ENCODE assay signal across 8 mouse cellular contexts in the genomic region with DNA sequence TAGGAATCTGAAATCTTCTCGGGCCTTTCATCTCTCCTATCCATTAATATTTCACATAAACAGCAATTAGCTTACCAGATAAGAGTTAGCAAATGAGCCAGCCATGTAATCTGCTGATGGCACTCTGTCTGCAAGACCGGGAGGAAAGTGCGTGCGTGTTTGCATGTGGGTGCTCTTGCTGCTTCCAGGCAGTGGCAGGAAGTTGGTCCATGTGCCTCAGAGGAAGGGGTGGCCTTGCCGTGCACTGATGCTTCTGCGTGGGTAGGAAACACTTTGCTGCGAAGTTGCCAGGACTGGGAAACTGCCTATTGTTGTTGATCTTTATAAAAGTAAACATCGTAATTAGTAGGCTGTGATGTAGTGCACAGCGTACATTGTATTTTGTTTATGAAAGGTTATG. TPM values are rescaled to one million over a fixed set of nuclear protein-coding genes. Genes with fewer than 3 reads are reported as not detected.
DNase-seq lines count a peak whose midpoint lies in the region; ATAC-seq lines count a peak whose summit lies in the region.

No protein-coding gene starts in this region.

- no peaks in the 10 kb centered on the region for H3K27me3 ChIP-seq in kidney, embryonic 14.5 days (ENCODE audit: control insufficient read depth, insufficient read depth, low read length)
- no peaks in the 10 kb centered on the region for H3K27me3 ChIP-seq in heart, embryonic 15.5 days

- H3K4me2 ChIP-seq in kidney, embryonic 14.5 days (replicated peaks; ENCODE audit: low read depth, low read length): no peak overlapping the region
- H3K4me2 ChIP-seq in heart, embryonic 15.5 days: no peak overlapping the region

- no peak overlapping the region for H3K4me3 ChIP-seq in kidney, embryonic 14.5 days (ENCODE audit: low read length)
- H3K4me3 ChIP-seq in heart, embryonic 15.5 days: no peak overlapping the region

- H3K27ac ChIP-seq in kidney, embryonic 14.5 days (ENCODE audit: low read depth, low read length): peak overlapping the region; percentile 64; the same call in 1 of the 2 replicates
- peak overlapping the region; percentile 63 for H3K27ac ChIP-seq in heart, embryonic 15.5 days

- 44% methylated on average over 9 of the region's 9 CpGs for WGBS in kidney, embryonic 14.5 days
- 45% methylated on average over 9 of the region's 9 CpGs for WGBS in heart, embryonic 15.5 days

- H3K9me3 ChIP-seq in kidney, embryonic 14.5 days (ENCODE audit: control insufficient read depth, low read length): no peaks in the 10 kb centered on the region
- no peaks in the 10 kb centered on the region for H3K9me3 ChIP-seq in heart, embryonic 15.5 days (replicated peaks)

- no peaks in the 10 kb centered on the region for H3K36me3 ChIP-seq in kidney, embryonic 14.5 days (ENCODE audit: control insufficient read depth, insufficient read depth, low read length)
- peaks cover 4% of the 10 kb centered on the region; the same call in 1 of the 2 replicates for H3K36me3 ChIP-seq in heart, embryonic 15.5 days

- peaks cover 19% of the 10 kb centered on the region for H3K4me1 ChIP-seq in kidney, embryonic 14.5 days (ENCODE audit: control insufficient read depth, insufficient read depth, low read length)
- H3K4me1 ChIP-seq in heart, embryonic 15.5 days (replicated peaks): peaks cover 49% of the 10 kb centered on the region

- H3K9ac ChIP-seq in kidney, embryonic 14.5 days (ENCODE audit: low read depth, low read length): no peak overlapping the region
- no peak overlapping the region for H3K9ac ChIP-seq in heart, embryonic 15.5 days

- no peak for DNase-seq in kidney, postnatal 14 days
- DNase-seq in lung, postnatal 4 days: peak; percentile 49 to 65
- DNase-seq in testis, postnatal 14 days (ENCODE audit: low spot score): no peak
- no peak for DNase-seq in urinary bladder, postnatal 25 days (ENCODE audit: low spot score)
- DNase-seq in adrenal gland, adult 8-10 months: no peak

- ATAC-seq in kidney, embryonic 14.5 days (ENCODE audit: low FRiP score, low TSS enrichment): no peak
- 0 out of 2 replicates have a peak, but pooled peaks have one; percentile 22 for ATAC-seq in common myeloid progenitor, adult 5-6 weeks (replicated peaks; ENCODE audit: low read depth, poor library complexity, severe bottlenecking)
- no peak for ATAC-seq in heart, embryonic 15.5 days (replicated peaks; ENCODE audit: insufficient number of reproducible peaks, insufficient read depth, low FRiP score, low read depth)

RNA-seq across cellular contexts. Expression of a gene that starts 42.0 kb away (rescaled TPM):
- 15.1 and 22.0 TPM in 2 replicates for polyA plus RNA-seq in kidney, embryonic 14.5 days (2014; fragmentation: Nextera tagmentation; extraction: Ambion mirVana)
- 17.4 and 20.8 TPM in 2 replicates for total RNA-seq in common myeloid progenitor, adult 5-6 weeks (2017)
- 9.4 and 11.1 TPM in 2 replicates for polyA plus RNA-seq in heart, embryonic 15.5 days (2015; fragmentation: Nextera tagmentation; extraction: Ambion mirVana)
- 10 to 100 TPM; 45.4 to 64.1 (median 52.1) TPM for total RNA-seq in adrenal gland, adult 8-10 months (2022)

Comparison
In these comparisons a context has a peak if more than half of its experiments do, and no peak if none do; other contexts are left out.
1. DNase-seq: peak in lung, postnatal 4 days (2 of 2); none in kidney, postnatal 14 days (single experiment), testis, postnatal 14 days (single experiment), urinary bladder, postnatal 25 days (single experiment) and adrenal gland, adult 8-10 months (single experiment).